Mouse (Mus musculus) limb, embryonic 14.5 days (tissue): ENCODE measurements at regions not wholly inside any gene's neighbourhood (a gene's known extent, or its start where the extent isn't known, plus 50 kb on each side); places are given as distances from the start of the nearest gene placed in this dataset.

Source experiments
- ATAC-seq: fragments of 200-750 bp; cut with Nextera tagmentation; 2 replicates; pipeline ENCODE4 v1.8.0; 2017; ENCODE audit warnings: low read depth, moderate number of reproducible peaks, moderate TSS enrichment; ENCODE audit not compliant: low FRiP score
- DNase-seq: peaks from one replicate; pipeline ENCODE4 v3.0.0-alpha.2; 2015; ENCODE audit warnings: low spot score
- H3K27ac ChIP-seq: fragments of 300-500 bp; sonication (generic); replicated peaks from 2 replicates; pipeline ENCODE4 v1.5.1; 2014; ENCODE audit warnings: low read depth, mild to moderate bottlenecking, low read length, moderate library complexity, mixed read lengths
- H3K27me3 ChIP-seq: fragments of 300-500 bp; sonication (generic); 2 replicates; pipeline ENCODE4 v1.6.1; 2014; ENCODE audit warnings: low read length, mixed read lengths; ENCODE audit not compliant: control insufficient read depth, insufficient read depth
- H3K36me3 ChIP-seq: fragments of 300-500 bp; sonication (generic); 2 replicates; pipeline ENCODE4 v1.6.1; 2014; ENCODE audit warnings: mild to moderate bottlenecking, low read length, moderate library complexity, mixed read lengths; ENCODE audit not compliant: control insufficient read depth, insufficient read depth
- H3K4me1 ChIP-seq: fragments of 300-500 bp; sonication (generic); 2 replicates; pipeline ENCODE4 v1.6.1; 2014; ENCODE audit warnings: antibody characterized with exemption, low read length, mixed read lengths; ENCODE audit not compliant: control insufficient read depth, insufficient read depth
- H3K4me2 ChIP-seq: fragments of 300-500 bp; sonication (generic); replicated peaks from 2 replicates; pipeline ENCODE4 v1.6.1; 2014; ENCODE audit warnings: low read depth, mild to moderate bottlenecking, low read length, moderate library complexity; ENCODE audit not compliant: severe bottlenecking
- H3K4me3 ChIP-seq: fragments of 300-500 bp; sonication (generic); replicated peaks from 2 replicates; pipeline ENCODE4 v1.5.1; 2014; ENCODE audit warnings: low read length
- H3K9ac ChIP-seq: fragments of 300-500 bp; sonication (generic); 2 replicates; pipeline ENCODE4 v1.6.1; 2014; ENCODE audit warnings: mild to moderate bottlenecking, low read depth, low read length, moderate library complexity; ENCODE audit not compliant: severe bottlenecking
- H3K9me3 ChIP-seq: fragments of 300-500 bp; sonication (generic); 2 replicates; pipeline ENCODE4 v1.6.1; 2016; ENCODE audit warnings: low read length; ENCODE audit not compliant: control insufficient read depth
- POLR2A ChIP-seq: fragments of 200-500 bp; IDR thresholded peaks from 2 replicates; pipeline ENCODE4 v1.8.0; 2012; ENCODE audit warnings: inconsistent platforms, mild to moderate bottlenecking, moderate library complexity, borderline replicate concordance; ENCODE audit not compliant: insufficient read depth, insufficient read length; ENCODE audit errors: extremely low read depth
- WGBS: fragments of 180-500 bp; shearing (Covaris S2); extraction: QIAGEN DNeasy Blood & Tissue Kit; methylation state at CpG from one replicate; pipeline ENCODE4 v1.1.7; 2014; 5-methylcytosine and 5-hydroxymethylcytosine counted together

GRCm38 (mm10) chr11:32958961-32959360 lies 134.6 kb upstream of the Smim23 start:
- no peak for DNase-seq
- ATAC-seq = no peak
- H3K9ac ChIP-seq = no peak overlapping the region
- no peak for TF ChIP-seq POLR2A
- no peaks in the 10 kb centered on the region for H3K36me3 ChIP-seq
- peaks cover 5% of the 10 kb centered on the region; the same call in 1 of the 2 replicates for H3K4me1 ChIP-seq
- no peak overlapping the region for H3K4me2 ChIP-seq
- H3K27ac ChIP-seq = no peak overlapping the region
- H3K4me3 ChIP-seq = no peak overlapping the region
- H3K9me3 ChIP-seq = no peaks in the 10 kb centered on the region
- H3K27me3 ChIP-seq = no peaks in the 10 kb centered on the region
- 40% methylated on average over 5 of the region's 5 CpGs for WGBS

DNA sequence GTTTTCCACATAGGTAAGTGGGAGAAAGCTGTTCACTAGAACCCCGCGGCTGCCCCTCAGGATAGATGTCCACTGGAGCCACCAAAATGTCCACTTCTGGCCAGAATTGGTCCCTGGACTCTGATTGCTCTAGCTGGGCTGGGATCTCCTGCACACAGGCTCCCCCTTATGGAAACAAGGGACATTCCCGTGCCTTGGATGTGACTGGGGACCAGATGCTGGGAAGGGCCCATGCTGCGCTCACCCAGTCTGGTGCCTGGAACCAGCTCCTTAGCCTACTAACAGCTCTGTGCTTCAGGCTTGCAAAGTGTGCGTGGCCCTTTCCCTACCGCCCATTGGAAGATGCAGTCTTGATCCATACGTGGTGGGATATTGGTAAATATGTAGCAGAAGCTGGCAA lies 132.6 kb upstream of the Smim23 start:
- H3K4me2 ChIP-seq = no peak overlapping the region
- no peak overlapping the region for H3K4me3 ChIP-seq
- DNase-seq = peak; percentile 38
- H3K9ac ChIP-seq = no peak overlapping the region
- 0 out of 2 replicates have a peak, but pooled peaks cover 7% of the 10 kb centered on the region for H3K4me1 ChIP-seq
- no peaks in the 10 kb centered on the region for H3K36me3 ChIP-seq
- TF ChIP-seq POLR2A = no peak
- H3K9me3 ChIP-seq = no peaks in the 10 kb centered on the region
- no peak overlapping the region for H3K27ac ChIP-seq
- 27% methylated on average over 7 of the region's 7 CpGs for WGBS
- ATAC-seq = peak; percentile 57; the same call in 1 of the 2 replicates
- no peaks in the 10 kb centered on the region for H3K27me3 ChIP-seq

GRCm38 (mm10) chr11:32952271-32952670 lies 127.9 kb upstream of the Smim23 start:
- Histone ChIP-seq H3K27ac (no peak overlapping the region), H3K4me1 (0 out of 2 replicates have a peak, but pooled peaks cover 7% of the 10 kb centered on the region), H3K9ac (no peak overlapping the region), H3K4me3 (no peak overlapping the region), H3K27me3 (no peaks in the 10 kb centered on the region), H3K4me2 (no peak overlapping the region), H3K36me3 (no peaks in the 10 kb centered on the region), H3K9me3 (no peaks in the 10 kb centered on the region)
- DNase-seq = peak; percentile 37
- ATAC-seq = no peak
- no peak for TF ChIP-seq POLR2A

- H3K4me1 ChIP-seq = 0 out of 2 replicates have a peak, but pooled peaks cover 7% of the 10 kb centered on the region
- H3K9me3 ChIP-seq = no peaks in the 10 kb centered on the region
- no peak overlapping the region for H3K4me2 ChIP-seq
- no peak overlapping the region for H3K4me3 ChIP-seq
- H3K9ac ChIP-seq = no peak overlapping the region
- no peaks in the 10 kb centered on the region for H3K27me3 ChIP-seq
- no peak for TF ChIP-seq POLR2A
- H3K36me3 ChIP-seq = no peaks in the 10 kb centered on the region
- ATAC-seq (no peak), DNase-seq (no peak)
- no peak overlapping the region for H3K27ac ChIP-seq
- 44% methylated on average over 4 of the region's 4 CpGs for WGBS
These were observed 123.7 kb upstream of the Smim23 start for GRCm38 (mm10) chr11:32948132-32948531.

DNA sequence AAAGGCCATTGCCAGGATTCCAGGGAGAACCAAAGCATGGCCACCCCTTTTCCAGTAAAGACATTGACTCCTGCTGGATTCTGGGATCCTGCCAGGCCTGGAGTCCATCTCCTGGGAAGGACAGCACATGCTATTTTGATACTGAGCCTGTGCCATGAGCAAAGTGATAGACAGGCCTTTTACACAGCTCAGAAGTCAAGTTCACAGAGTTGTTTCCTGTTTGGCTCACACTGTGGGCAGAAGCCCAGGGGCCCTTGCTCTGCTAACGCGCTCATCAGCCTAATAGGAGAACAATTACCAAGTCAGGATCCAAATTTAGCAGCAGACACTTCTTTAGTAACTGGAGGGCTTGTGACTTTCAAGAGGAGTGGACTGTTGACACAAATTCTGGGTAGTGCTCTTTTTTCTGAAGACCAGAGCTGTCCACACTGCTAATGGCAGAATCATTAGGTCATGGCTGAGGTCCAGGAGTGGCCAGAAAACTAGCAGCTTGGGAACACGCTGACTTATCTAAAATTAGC lies 122.1 kb upstream of the Smim23 start:
- H3K9me3 ChIP-seq = no peaks in the 10 kb centered on the region
- no peak overlapping the region for H3K4me3 ChIP-seq
- ATAC-seq = no peak
- H3K9ac ChIP-seq = no peak overlapping the region
- no peak for TF ChIP-seq POLR2A
- H3K36me3 ChIP-seq = no peaks in the 10 kb centered on the region
- H3K27me3 ChIP-seq = no peaks in the 10 kb centered on the region
- 52% methylated on average over 3 of the region's 3 CpGs for WGBS
- no peaks in the 10 kb centered on the region for H3K4me1 ChIP-seq
- H3K4me2 ChIP-seq = no peak overlapping the region
- no peak overlapping the region for H3K27ac ChIP-seq
- DNase-seq = no peak

DNA sequence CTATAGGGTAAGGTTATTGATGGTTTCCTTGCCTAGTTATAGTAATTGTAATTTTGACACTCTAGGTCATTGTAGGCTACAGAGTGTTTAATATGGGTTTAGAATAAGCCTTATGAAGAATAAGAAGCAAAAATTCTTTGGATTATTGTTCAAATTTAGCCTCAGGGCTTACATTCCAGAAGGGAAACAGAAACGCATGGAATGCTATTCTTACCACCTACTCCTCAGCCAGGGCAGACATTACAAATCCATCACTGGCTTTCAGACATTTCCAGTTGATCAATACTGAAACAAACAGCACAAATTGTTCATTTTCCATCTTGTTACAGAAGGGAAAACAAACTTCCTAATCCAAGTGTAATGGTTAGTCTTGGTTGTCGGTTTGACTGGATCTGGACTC lies 120.7 kb upstream of the Smim23 start:
- ATAC-seq (no peak), DNase-seq (no peak)
- WGBS = 64% methylated on average over 2 of the region's 2 CpGs
- H3K4me2 ChIP-seq = no peak overlapping the region
- H3K36me3 ChIP-seq = no peaks in the 10 kb centered on the region
- H3K27ac ChIP-seq = no peak overlapping the region
- no peaks in the 10 kb centered on the region for H3K9me3 ChIP-seq
- no peak for TF ChIP-seq POLR2A
- no peaks in the 10 kb centered on the region; the same call in 1 of the 2 replicates for H3K4me1 ChIP-seq
- no peak overlapping the region for H3K4me3 ChIP-seq
- H3K9ac ChIP-seq = no peak overlapping the region
- no peaks in the 10 kb centered on the region for H3K27me3 ChIP-seq
